Mouse (Mus musculus) liver, embryonic 11.5 days (tissue): ENCODE results near the gene Srp14. TPM values are rescaled to one million over a fixed set of nuclear protein-coding genes. Genes with fewer than 3 reads are reported as not detected.

ENCODE experiments used
- ATAC-seq: fragments of 200-750 bp; cut with Nextera tagmentation; replicated peaks from 2 replicates; pipeline ENCODE4 v1.8.0; 2017; ENCODE audit warnings: moderate number of reproducible peaks, mild to moderate bottlenecking, moderate TSS enrichment, moderate library complexity; ENCODE audit not compliant: low FRiP score
- DNase-seq: peaks from one replicate; pipeline ENCODE4 v3.0.0-alpha.2; 2017; ENCODE audit warnings: low spot score
- H3K27ac ChIP-seq: fragments of 300-500 bp; sonication (generic); 2 replicates; pipeline ENCODE4 v1.5.1; 2014; ENCODE audit warnings: mild to moderate bottlenecking, low read depth, low read length, control low read depth
- H3K27me3 ChIP-seq: fragments of 300-500 bp; sonication (generic); replicated peaks from 2 replicates; pipeline ENCODE4 v1.6.1; 2014; ENCODE audit warnings: low read length, mixed read lengths; ENCODE audit not compliant: control insufficient read depth, insufficient read depth
- H3K36me3 ChIP-seq: fragments of 300-500 bp; sonication (generic); 2 replicates; pipeline ENCODE4 v1.6.1; 2014; ENCODE audit warnings: mild to moderate bottlenecking, low read length, moderate library complexity, mixed read lengths; ENCODE audit not compliant: control insufficient read depth, insufficient read depth
- H3K4me1 ChIP-seq: fragments of 300-500 bp; sonication (generic); replicated peaks from 2 replicates; pipeline ENCODE4 v1.6.1; 2014; ENCODE audit warnings: low read length, mixed read lengths; ENCODE audit not compliant: control insufficient read depth, insufficient read depth
- H3K4me2 ChIP-seq: fragments of 300-500 bp; sonication (generic); 2 replicates; pipeline ENCODE4 v1.6.1; 2014; ENCODE audit warnings: mild to moderate bottlenecking, control low read depth, moderate library complexity
- H3K4me3 ChIP-seq: fragments of 300-500 bp; sonication (generic); 2 replicates; pipeline ENCODE4 v1.5.1; 2014; ENCODE audit warnings: low read depth, low read length, control low read depth
- H3K9ac ChIP-seq: fragments of 300-500 bp; sonication (generic); 2 replicates; pipeline ENCODE4 v1.6.1; 2014; ENCODE audit warnings: low read depth, low read length, control low read depth
- H3K9me3 ChIP-seq: fragments of 300-500 bp; sonication (generic); 2 replicates; pipeline ENCODE4 v1.6.1; 2016; ENCODE audit warnings: low read length, inconsistent platforms, mixed read lengths; ENCODE audit not compliant: control insufficient read depth
- WGBS: fragments of 180-500 bp; shearing (Covaris S2); extraction: QIAGEN DNeasy Blood & Tissue Kit; methylation state at CpG from one replicate; pipeline ENCODE4 v1.1.7; 2014; 5-methylcytosine and 5-hydroxymethylcytosine counted together
- polyA plus RNA-seq: library from polyadenylated mRNA; unstranded; fragments of >200 nt; fragmentation: Nextera tagmentation; extraction: Ambion mirVana; gene quantifications from 2 replicates; pipeline ENCODE4 v1.2.1, GENCODE M21; 2014

The Srp14 gene
- polyA plus RNA-seq, 1 experiment from 2014 or later = 195 TPM

DNA sequence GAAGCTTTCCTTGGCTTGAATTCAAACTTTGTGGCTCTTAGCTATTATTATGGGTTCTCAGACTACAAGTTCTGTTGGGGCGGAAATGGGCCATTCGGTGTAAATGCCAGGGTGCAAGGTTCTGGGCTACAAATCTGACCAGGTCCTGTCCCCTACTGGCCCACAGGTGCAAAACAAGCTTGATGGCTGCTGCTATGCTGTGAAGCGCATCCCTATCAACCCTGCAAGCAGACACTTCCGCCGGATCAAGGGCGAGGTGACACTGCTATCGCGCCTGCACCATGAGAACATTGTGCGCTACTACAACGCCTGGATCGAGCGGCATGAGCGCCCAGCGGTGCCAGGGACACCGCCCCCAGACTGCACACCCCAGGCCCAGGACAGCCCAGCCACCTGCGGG, 48.9 kb downstream of the Srp14 start:
- no peaks in the 10 kb centered on the region for H3K27me3 ChIP-seq
- 79% methylated on average over 16 of the region's 16 CpGs for WGBS
- no peak overlapping the region for H3K9ac ChIP-seq
- H3K4me2 ChIP-seq = no peak overlapping the region
- peaks cover 27% of the 10 kb centered on the region for H3K36me3 ChIP-seq
- no peak overlapping the region for H3K4me3 ChIP-seq
- H3K27ac ChIP-seq = no peak overlapping the region
- ATAC-seq = no peak
- DNase-seq = no peak
- H3K9me3 ChIP-seq = no peaks in the 10 kb centered on the region
- H3K4me1 ChIP-seq = no peaks in the 10 kb centered on the region

DNA sequence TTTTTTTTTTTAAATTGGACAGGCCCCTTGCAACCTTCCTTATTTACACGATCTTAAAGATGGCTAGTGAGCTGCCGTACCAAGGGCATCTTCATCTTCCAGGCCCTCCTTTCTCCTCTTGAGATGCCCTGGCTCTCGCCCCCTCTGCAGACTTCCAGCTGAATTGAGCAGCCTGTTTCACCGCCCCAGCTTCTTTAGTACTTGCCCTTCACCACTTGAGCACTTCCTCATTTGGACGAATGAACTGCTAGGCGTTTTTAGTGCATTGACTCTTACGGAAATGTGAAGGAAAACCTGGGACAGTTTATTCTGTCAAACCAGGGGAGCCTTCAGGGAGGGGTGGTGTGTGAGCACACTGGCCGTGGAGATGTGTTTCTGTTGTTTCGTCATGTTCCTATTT, 50.2 kb downstream of the Srp14 start:
- DNase-seq (no peak), ATAC-seq (no peak)
- peaks cover 25% of the 10 kb centered on the region for H3K36me3 ChIP-seq
- no peak overlapping the region for H3K4me2 ChIP-seq
- H3K9ac ChIP-seq = no peak overlapping the region
- H3K27me3 ChIP-seq = no peaks in the 10 kb centered on the region
- H3K27ac ChIP-seq = no peak overlapping the region
- no peak overlapping the region for H3K4me3 ChIP-seq
- no peaks in the 10 kb centered on the region for H3K9me3 ChIP-seq
- 68% methylated on average over 9 of the region's 9 CpGs for WGBS
- H3K4me1 ChIP-seq = no peaks in the 10 kb centered on the region

DNA sequence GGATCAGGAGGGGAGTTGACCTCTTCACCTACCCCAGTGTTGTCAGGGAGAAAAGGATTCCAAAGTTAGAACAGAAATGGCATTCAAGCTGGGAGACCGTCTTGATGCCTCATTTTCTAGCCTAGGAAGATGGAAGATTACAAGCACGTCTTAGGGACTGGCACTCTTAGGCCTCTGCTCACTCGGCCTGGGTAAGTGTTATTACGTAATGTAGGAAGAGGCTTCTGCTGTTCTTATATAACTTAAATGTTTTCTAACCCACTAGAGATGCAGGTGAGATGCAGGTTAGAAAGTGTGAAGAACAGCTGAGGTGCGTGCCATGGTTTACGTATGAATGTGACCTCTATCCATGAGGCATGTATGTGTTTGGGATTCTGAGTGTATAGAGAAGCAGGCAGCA, 51.2 kb downstream of the Srp14 start:
- no peak for ATAC-seq
- H3K4me2 ChIP-seq = no peak overlapping the region
- peaks cover 17% of the 10 kb centered on the region for H3K36me3 ChIP-seq

More for the DNA sequence above, 51.2 kb downstream of the Srp14 start:
- Histone ChIP-seq H3K27me3 (no peaks in the 10 kb centered on the region), H3K27ac (no peak overlapping the region), H3K9me3 (no peaks in the 10 kb centered on the region), H3K9ac (no peak overlapping the region), H3K4me1 (no peaks in the 10 kb centered on the region), H3K4me3 (no peak overlapping the region)
- no peak for DNase-seq
- WGBS = 87% methylated on average over 6 of the region's 6 CpGs

Other genes starting within 250 kb of the Srp14 start
- 0.29 and 0.81 TPM in 2 replicates for gene Fsip1, start 222.7 kb downstream of the Srp14 start, polyA plus RNA-seq
- gene Gpr176, start 106.3 kb downstream of the Srp14 start, polyA plus RNA-seq = 1.2 and 1.3 TPM in 2 replicates
- gene Eif2ak4, start 91.1 kb downstream of the Srp14 start, polyA plus RNA-seq = 14.0 and 15.0 TPM in 2 replicates
- gene Bmf, start 70.0 kb upstream of the Srp14 start, polyA plus RNA-seq = 1.0 and 1.9 TPM in 2 replicates
- 97.7 and 112 TPM in 2 replicates for gene Bub1b, start 118.5 kb upstream of the Srp14 start, polyA plus RNA-seq
- gene Pak6, start 183.6 kb upstream of the Srp14 start, polyA plus RNA-seq = 2.2 and 2.8 TPM in 2 replicates
- 0.16 TPM in 1 of 2 replicates, not detected in the other for gene Ankrd63, start 224.3 kb upstream of the Srp14 start, polyA plus RNA-seq
- gene Plcb2, start 248.7 kb upstream of the Srp14 start, polyA plus RNA-seq = 2.9 and 3.5 TPM in 2 replicates